Mouse (Mus musculus) retina, postnatal 1 day (tissue): ENCODE measurements around the gene Mtg1.
"Not testable (repeated sequence)": the region's sequence is repeated elsewhere in the genome, so short reads cannot be mapped to it uniquely, and the experiment has no call there.

Experiments used
- DNase-seq: peaks from one replicate; pipeline ENCODE4 v3.0.0-alpha.2; 2012

The Mtg1 gene

GRCm38 (mm10) chr7:140132184-140132583 is 5.2 kb upstream of the Mtg1 start:
- DNase-seq: not testable (repeated sequence)

- DNase-seq: not testable (repeated sequence)
Observed at GRCm38 (mm10) chr7:140134033-140134432, 3.3 kb upstream of the Mtg1 start.

GRCm38 (mm10) chr7:140135106-140135770 is 2.1 kb upstream of the Mtg1 start:
- DNase-seq: no peak

- DNase-seq: no peak
Observed at GRCm38 (mm10) chr7:140138021-140138310, 602 bp downstream of the Mtg1 start.

GRCm38 (mm10) chr7:140141350-140141749 is 4.0 kb downstream of the Mtg1 start:
- DNase-seq: peak; percentile 75

DNA sequence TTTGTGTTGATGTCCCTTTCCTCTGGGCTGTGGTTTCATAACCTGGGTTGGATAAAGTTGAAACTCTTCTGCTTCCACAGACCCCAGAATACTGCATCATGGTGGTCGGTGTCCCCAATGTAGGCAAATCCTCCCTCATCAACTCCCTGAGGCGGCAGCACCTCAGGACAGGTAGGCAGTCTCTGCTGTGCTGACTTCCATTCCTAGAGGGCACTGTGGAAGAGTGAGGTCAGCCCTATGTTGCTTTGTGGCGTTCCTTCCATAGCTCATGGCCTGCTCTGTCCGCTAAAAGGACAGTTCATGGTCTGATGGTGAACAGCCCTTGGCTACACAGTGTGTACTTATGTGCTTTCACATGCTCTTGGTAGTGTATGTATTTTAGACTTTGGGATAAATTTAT is 7.2 kb downstream of the Mtg1 start:
- no peak for DNase-seq

GRCm38 (mm10) chr7:140153383-140153782 is 16.0 kb downstream of the Mtg1 start:
- DNase-seq: peak; percentile 66

GRCm38 (mm10) chr7:140153829-140154217 is 16.5 kb downstream of the Mtg1 start:
- DNase-seq: no peak

- peak; percentile 64 for DNase-seq
Observed at GRCm38 (mm10) chr7:140154218-140154927, 17.0 kb downstream of the Mtg1 start, which contains the start of gene Sprn. TSS of gene Sprn (minus strand) at chr7:140154877.

DNA sequence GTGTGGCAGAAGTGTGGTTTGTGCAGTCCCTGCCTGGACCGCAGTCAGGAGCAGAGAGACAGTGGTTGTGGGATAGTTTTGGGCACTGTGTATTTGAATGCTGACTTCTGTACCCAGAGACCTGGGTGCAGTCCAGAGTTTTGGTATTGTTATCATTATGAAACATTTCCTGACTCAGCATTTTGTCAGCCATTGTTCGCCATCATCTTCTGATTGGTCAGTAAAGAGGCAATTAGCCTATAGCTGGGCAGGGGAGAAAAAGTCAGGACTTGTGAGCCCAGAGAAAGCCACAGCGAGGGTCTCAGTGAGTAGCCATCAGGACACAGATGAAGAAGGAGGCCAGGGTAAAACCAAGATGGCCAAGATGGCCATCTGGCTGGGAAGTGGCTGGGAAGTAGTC is 23.0 kb downstream of the Mtg1 start:
- no peak for DNase-seq

- no peak for DNase-seq
Observed at GRCm38 (mm10) chr7:140164664-140165063, 27.3 kb downstream of the Mtg1 start, which contains the start of gene Olfr522. TSS of gene Olfr522 (minus strand) at chr7:140164764.

DNA sequence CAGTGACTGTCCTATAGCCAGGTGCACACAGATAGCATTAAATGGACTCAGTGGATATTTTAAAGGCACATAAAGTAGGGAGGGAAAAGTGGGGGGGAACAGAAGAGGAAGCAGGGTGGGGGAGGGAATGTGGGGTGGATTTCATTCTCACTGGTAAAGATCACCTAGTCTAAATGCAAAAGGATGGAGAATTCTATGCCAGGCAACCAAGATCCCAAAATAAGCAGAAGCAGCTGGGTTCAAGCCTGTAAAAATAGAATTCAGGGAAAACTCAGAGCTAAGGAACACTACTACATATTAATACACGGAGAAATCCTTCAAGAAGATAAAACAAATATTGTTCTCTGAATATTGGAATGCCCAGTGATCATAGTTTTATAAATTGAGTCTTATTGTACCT is 30.6 kb downstream of the Mtg1 start:
- DNase-seq: no peak

DNA sequence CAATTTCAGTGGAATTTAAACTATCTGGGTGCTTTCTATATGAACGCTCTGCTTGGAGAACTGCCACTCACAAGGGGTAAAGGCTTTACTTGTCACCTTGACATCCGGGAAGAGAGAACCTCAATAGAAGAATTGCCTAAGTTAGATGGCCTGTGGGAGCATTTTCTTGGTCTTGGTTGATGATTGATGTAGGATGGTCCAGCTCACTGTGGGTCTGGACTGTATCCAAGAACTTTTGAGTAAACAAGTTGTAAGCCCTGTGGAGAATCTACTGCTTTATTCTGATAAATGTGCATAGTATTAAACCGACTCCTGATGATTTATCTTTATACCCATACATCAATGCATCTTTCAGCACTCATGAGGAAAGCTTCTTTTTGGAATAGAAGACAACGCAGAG is 32.0 kb downstream of the Mtg1 start:
- DNase-seq: no peak

DNA sequence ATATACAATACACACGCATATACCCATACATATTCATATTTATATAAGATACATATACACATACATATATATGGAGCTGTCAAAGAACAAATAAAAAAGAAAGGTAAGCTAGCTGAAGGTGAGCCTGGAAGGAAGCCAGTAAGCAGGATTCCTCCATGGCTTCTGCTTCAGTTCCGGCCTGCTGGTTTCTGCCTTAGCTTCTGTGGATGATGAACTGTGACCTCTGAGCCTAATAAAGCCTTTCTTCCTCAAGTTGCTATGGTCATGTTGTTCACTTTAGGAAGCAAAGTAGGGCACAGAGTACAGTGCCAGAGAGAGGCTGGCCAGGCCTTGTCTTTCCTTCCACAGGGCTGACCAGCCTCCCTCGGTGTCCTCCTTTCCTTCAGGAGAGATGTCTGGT is 33.5 kb downstream of the Mtg1 start:
- DNase-seq: no peak

GRCm38 (mm10) chr7:140172936-140173335 is 35.6 kb downstream of the Mtg1 start, which contains the start of gene Olfr523:
TSS of gene Olfr523 (plus strand) at chr7:140173217.
- no peak for DNase-seq

- DNase-seq: no peak
Observed at GRCm38 (mm10) chr7:140179176-140179575, 41.8 kb downstream of the Mtg1 start.

DNA sequence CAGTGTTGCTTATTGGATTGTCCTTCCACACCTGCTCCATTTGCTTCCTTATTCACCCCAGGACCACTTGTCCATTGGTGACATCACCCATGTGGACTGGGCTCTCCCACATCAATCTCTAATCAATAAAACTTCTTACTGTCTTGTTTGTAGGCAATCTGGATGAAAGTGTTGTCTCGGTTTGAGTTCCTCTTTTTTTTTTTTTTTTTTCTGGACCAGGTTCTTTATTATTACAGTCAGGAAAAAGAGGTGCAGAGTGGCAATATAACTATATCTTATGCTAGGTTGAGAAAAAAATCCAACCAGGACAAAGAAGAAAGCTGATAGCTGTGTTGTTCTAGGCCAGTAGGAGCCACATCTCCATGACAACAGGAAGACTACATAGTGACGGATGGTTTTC is 43.3 kb downstream of the Mtg1 start:
- DNase-seq: no peak

DNA sequence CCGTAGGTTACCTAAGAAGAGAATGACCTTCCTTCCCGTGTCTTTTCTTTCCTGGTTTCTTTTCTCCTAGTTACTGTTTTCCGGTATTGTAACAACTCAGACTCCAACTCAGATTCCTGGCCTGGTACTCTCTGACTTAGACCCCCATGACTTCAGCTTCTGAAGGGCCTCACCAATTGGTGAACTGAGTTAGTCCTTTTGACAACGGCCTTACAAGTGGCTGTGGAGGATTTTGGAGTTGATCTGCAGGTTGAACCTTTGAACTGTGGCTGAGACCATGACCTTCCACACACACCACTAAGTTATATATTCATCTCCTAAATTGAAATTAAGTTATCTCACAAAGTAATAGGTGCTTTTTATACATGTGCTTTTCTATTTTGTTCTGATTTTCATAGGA is 46.8 kb downstream of the Mtg1 start:
- DNase-seq: no peak

DNA sequence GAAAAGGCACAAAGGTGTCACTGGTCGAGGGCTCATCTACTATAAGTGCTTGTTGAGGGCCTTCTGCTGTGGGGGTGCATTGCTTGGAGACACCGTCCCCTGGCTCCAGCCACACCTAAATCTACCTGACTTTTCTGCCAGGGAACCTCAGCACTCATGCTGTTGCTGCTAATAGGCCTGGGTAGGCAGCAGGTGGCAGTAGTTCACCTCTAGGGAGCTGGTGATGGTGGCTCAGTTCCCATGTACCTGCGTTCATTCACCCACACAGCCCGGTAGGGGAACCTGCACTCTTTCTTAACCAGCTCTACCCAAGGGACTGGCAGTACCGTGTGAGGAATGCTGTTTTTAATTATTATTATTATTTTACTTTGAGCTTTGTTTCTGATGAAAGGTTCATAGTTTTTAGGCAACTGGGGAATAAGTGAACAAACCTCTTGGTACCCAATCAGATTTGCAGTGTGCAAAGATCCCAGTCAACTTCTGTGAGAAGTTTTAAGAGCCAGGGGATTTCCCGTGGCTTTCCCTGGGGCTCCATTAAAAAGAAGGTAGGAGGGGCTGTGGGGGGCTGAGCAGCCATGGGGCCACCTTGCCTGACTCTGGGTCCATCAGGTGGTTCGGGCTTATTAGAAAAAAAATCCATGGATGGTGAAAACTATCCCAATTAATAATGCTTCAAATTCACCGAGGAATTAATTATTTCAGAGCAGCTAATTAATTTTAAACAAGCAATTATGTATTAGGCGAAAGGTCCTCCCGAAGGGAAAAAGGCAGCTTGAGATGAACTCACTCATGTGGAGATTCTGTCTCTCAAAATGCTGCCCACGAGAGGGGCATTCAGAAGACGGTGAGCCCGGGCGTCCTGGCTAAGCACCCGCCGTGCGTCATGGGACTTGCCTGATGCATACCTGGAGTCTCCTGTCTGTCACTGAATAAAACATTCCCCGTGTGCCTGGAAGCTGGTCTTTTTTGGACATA is 49.6 kb downstream of the Mtg1 start:
- DNase-seq: no peak

DNA sequence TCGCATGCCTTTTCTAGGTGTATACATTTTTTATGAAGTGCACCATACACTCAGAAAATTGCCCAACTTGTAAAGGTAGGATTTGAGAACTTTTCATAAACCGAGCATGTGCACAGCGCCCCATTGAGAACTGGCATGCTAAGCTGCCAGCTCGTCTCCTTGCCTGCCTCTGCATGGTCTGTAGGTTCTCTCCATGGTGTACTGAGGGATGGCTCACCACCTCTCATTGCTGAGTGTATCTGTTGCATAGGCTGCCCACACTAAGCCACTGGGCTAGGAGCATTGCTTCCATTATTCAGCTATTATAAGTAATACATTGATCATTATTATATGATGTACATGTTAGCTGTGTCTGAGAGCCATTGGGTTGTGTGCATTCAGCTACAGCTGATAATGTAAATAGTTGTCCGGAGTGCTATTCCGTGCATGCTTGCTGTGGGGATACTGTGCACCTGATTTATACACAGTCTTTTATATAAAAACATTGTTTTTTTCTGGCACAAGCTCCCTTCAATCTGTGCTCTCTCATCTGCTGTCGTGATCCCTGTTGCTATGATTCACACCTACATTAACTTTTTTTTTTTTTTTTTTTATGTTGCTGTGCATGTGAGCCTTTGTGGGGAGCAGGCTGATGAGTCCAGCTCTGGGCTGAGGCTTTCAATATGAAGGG is 50.5 kb downstream of the Mtg1 start:
- no peak for DNase-seq

GRCm38 (mm10) chr7:140188391-140189328 is 51.3 kb downstream of the Mtg1 start:
- peak; percentile 59 for DNase-seq

- no peak for DNase-seq
Observed at GRCm38 (mm10) chr7:140190435-140190834, 53.1 kb downstream of the Mtg1 start.
